Mouse (Mus musculus): ENCODE data around the gene Svs3a. TPM values are rescaled to one million over a fixed set of nuclear protein-coding genes. Genes with fewer than 3 reads are reported as not detected.

The Svs3a gene
- polyA plus RNA-seq (2012; rRNA removed; ENCODE audit: low replicate concordance) = 0.39 TPM in 1 of 2 replicates, not detected in the other

GRCm38 (mm10) chr2:164288968-164289367 is at the start of gene Svs3a:
Gene Svs3a, plus strand, starts transcription at chr2:164289268.

GRCm38 (mm10) chr2:164256540-164256939 is 32.5 kb upstream of the Svs3a start, which contains the start of gene Svs3b:
Gene Svs3b, minus strand, starts transcription at chr2:164256640.

GRCm38 (mm10) chr2:164278359-164278758 is 10.7 kb upstream of the Svs3a start, which contains the start of gene Svs4:
Gene Svs4, minus strand, starts transcription at chr2:164278459.

GRCm38 (mm10) chr2:164316451-164316850 is 27.4 kb downstream of the Svs3a start, which contains the start of gene Svs6:
Gene Svs6, plus strand, starts transcription at chr2:164316751.

GRCm38 (mm10) chr2:164332440-164332839 is 43.4 kb downstream of the Svs3a start, which contains the start of gene Svs5:
Gene Svs5, plus strand, starts transcription at chr2:164332740.

Other genes starting within 250 kb of the Svs3a start
- 11.5 and 16.5 TPM in 2 replicates for gene Stk4, start 218.9 kb upstream of the Svs3a start, polyA plus RNA-seq (2012; rRNA removed; ENCODE audit: low replicate concordance)
- 49.5 and 50.0 TPM in 2 replicates for gene Tomm34, start 218.1 kb upstream of the Svs3a start, polyA plus RNA-seq (2012; rRNA removed; ENCODE audit: low replicate concordance)
- gene Kcns1, start 118.2 kb upstream of the Svs3a start, polyA plus RNA-seq (2012; rRNA removed; ENCODE audit: low replicate concordance) = 0.22 TPM in 1 of 2 replicates, not detected in the other
- not detected in 2 replicates for gene Wfdc5, start 106.5 kb upstream of the Svs3a start, polyA plus RNA-seq (2012; rRNA removed; ENCODE audit: low replicate concordance)
- gene Wfdc12, start 98.7 kb upstream of the Svs3a start, polyA plus RNA-seq (2012; rRNA removed; ENCODE audit: low replicate concordance) = 0.40 and 1.9 TPM in 2 replicates
- gene Wfdc15a, start 89.1 kb upstream of the Svs3a start, polyA plus RNA-seq (2012; rRNA removed; ENCODE audit: low replicate concordance) = not detected in 2 replicates
- 18.1 TPM in 1 of 2 replicates, not detected in the other for gene Wfdc15b, start 67.6 kb upstream of the Svs3a start, polyA plus RNA-seq (2012; rRNA removed; ENCODE audit: low replicate concordance)
- gene Svs2, start 50.8 kb upstream of the Svs3a start, polyA plus RNA-seq (2012; rRNA removed; ENCODE audit: low replicate concordance) = 0.80 TPM in 1 of 2 replicates, not detected in the other
- 0.17 TPM in 1 of 2 replicates, not detected in the other for gene Svs3b, start 32.6 kb upstream of the Svs3a start, polyA plus RNA-seq (2012; rRNA removed; ENCODE audit: low replicate concordance)
- gene Svs4, start 10.8 kb upstream of the Svs3a start, polyA plus RNA-seq (2012; rRNA removed; ENCODE audit: low replicate concordance) = 2.5 TPM in 1 of 2 replicates, not detected in the other
- gene Svs6, start 27.5 kb downstream of the Svs3a start, polyA plus RNA-seq (2012; rRNA removed; ENCODE audit: low replicate concordance) = not detected in 2 replicates
- gene Svs5, start 43.5 kb downstream of the Svs3a start, polyA plus RNA-seq (2012; rRNA removed; ENCODE audit: low replicate concordance) = 0.23 and 8.3 TPM in 2 replicates
- 12.5 and 17.4 TPM in 2 replicates for gene Slpi, start 99.8 kb downstream of the Svs3a start, polyA plus RNA-seq (2012; rRNA removed; ENCODE audit: low replicate concordance)
- not detected in 2 replicates for gene Rbpjl, start 113.9 kb downstream of the Svs3a start, polyA plus RNA-seq (2012; rRNA removed; ENCODE audit: low replicate concordance)
- gene Matn4, start 115.9 kb downstream of the Svs3a start, polyA plus RNA-seq (2012; rRNA removed; ENCODE audit: low replicate concordance) = 0.42 and 1.4 TPM in 2 replicates
- 23.4 and 58.2 TPM in 2 replicates for gene Sdc4, start 154.6 kb downstream of the Svs3a start, polyA plus RNA-seq (2012; rRNA removed; ENCODE audit: low replicate concordance)
- gene Sys1, start 167.7 kb downstream of the Svs3a start, polyA plus RNA-seq (2012; rRNA removed; ENCODE audit: low replicate concordance) = 92.6 and 114 TPM in 2 replicates
- 9.2 and 40.8 TPM in 2 replicates for gene Gm20458, start 171.7 kb downstream of the Svs3a start, polyA plus RNA-seq (2012; rRNA removed; ENCODE audit: low replicate concordance)
- gene Trp53tg5, start 184.5 kb downstream of the Svs3a start, polyA plus RNA-seq (2012; rRNA removed; ENCODE audit: low replicate concordance) = not detected in 2 replicates
- 55.8 and 81.1 TPM in 2 replicates for gene Dbndd2, start 196.8 kb downstream of the Svs3a start, polyA plus RNA-seq (2012; rRNA removed; ENCODE audit: low replicate concordance)
- 101 and 156 TPM in 2 replicates for gene Pigt, start 208.3 kb downstream of the Svs3a start, polyA plus RNA-seq (2012; rRNA removed; ENCODE audit: low replicate concordance)

Measured in subcutaneous adipose tissue, adult 2 months (tissue).